Mouse (Mus musculus) limb, embryonic 14.5 days (tissue): ENCODE results near the gene Rbm8a2. TPM values are rescaled to one million over a fixed set of nuclear protein-coding genes. Genes with fewer than 3 reads are reported as not detected.
"Not testable (repeated sequence)": the region's sequence is repeated elsewhere in the genome, so short reads cannot be mapped to it uniquely, and the experiment has no call there.

Source experiments
- ATAC-seq: fragments of 200-750 bp; cut with Nextera tagmentation; 2 replicates; pipeline ENCODE4 v1.8.0; 2017; ENCODE audit warnings: low read depth, moderate number of reproducible peaks, moderate TSS enrichment; ENCODE audit not compliant: low FRiP score
- DNase-seq: peaks from one replicate; pipeline ENCODE4 v3.0.0-alpha.2; 2015; ENCODE audit warnings: low spot score
- H3K27ac ChIP-seq: fragments of 300-500 bp; sonication (generic); replicated peaks from 2 replicates; pipeline ENCODE4 v1.5.1; 2014; ENCODE audit warnings: low read depth, mild to moderate bottlenecking, low read length, moderate library complexity, mixed read lengths
- H3K27me3 ChIP-seq: fragments of 300-500 bp; sonication (generic); 2 replicates; pipeline ENCODE4 v1.6.1; 2014; ENCODE audit warnings: low read length, mixed read lengths; ENCODE audit not compliant: control insufficient read depth, insufficient read depth
- H3K36me3 ChIP-seq: fragments of 300-500 bp; sonication (generic); 2 replicates; pipeline ENCODE4 v1.6.1; 2014; ENCODE audit warnings: mild to moderate bottlenecking, low read length, moderate library complexity, mixed read lengths; ENCODE audit not compliant: control insufficient read depth, insufficient read depth
- H3K4me1 ChIP-seq: fragments of 300-500 bp; sonication (generic); 2 replicates; pipeline ENCODE4 v1.6.1; 2014; ENCODE audit warnings: antibody characterized with exemption, low read length, mixed read lengths; ENCODE audit not compliant: control insufficient read depth, insufficient read depth
- H3K4me2 ChIP-seq: fragments of 300-500 bp; sonication (generic); replicated peaks from 2 replicates; pipeline ENCODE4 v1.6.1; 2014; ENCODE audit warnings: low read depth, mild to moderate bottlenecking, low read length, moderate library complexity; ENCODE audit not compliant: severe bottlenecking
- H3K4me3 ChIP-seq: fragments of 300-500 bp; sonication (generic); replicated peaks from 2 replicates; pipeline ENCODE4 v1.5.1; 2014; ENCODE audit warnings: low read length
- H3K9ac ChIP-seq: fragments of 300-500 bp; sonication (generic); 2 replicates; pipeline ENCODE4 v1.6.1; 2014; ENCODE audit warnings: mild to moderate bottlenecking, low read depth, low read length, moderate library complexity; ENCODE audit not compliant: severe bottlenecking
- H3K9me3 ChIP-seq: fragments of 300-500 bp; sonication (generic); 2 replicates; pipeline ENCODE4 v1.6.1; 2016; ENCODE audit warnings: low read length; ENCODE audit not compliant: control insufficient read depth
- POLR2A ChIP-seq: fragments of 200-500 bp; IDR thresholded peaks from 2 replicates; pipeline ENCODE4 v1.8.0; 2012; ENCODE audit warnings: inconsistent platforms, mild to moderate bottlenecking, moderate library complexity, borderline replicate concordance; ENCODE audit not compliant: insufficient read depth, insufficient read length; ENCODE audit errors: extremely low read depth
- WGBS: fragments of 180-500 bp; shearing (Covaris S2); extraction: QIAGEN DNeasy Blood & Tissue Kit; methylation state at CpG from one replicate; pipeline ENCODE4 v1.1.7; 2014; 5-methylcytosine and 5-hydroxymethylcytosine counted together
- polyA plus RNA-seq, 2 experiments: library from polyadenylated mRNA; depleted of rRNA in 1 of 2; stranded (reverse) in 1 of 2; unstranded in 1 of 2; fragments of >200 nt; fragmentation: Nextera tagmentation in 1 of 2; extraction: Ambion mirVana in 1 of 2; gene quantifications; 2 replicates each; pipeline versions ENCODE4 v1.2.1 to v1.2.3; 2012 to 2014

The Rbm8a2 gene
- 0.13 TPM in 1 of 2 replicates, not detected in the other for polyA plus RNA-seq (2012; rRNA removed)
- polyA plus RNA-seq (2014; fragmentation: Nextera tagmentation; extraction: Ambion mirVana), result 0.37 and 0.70 TPM in 2 replicates

DNA sequence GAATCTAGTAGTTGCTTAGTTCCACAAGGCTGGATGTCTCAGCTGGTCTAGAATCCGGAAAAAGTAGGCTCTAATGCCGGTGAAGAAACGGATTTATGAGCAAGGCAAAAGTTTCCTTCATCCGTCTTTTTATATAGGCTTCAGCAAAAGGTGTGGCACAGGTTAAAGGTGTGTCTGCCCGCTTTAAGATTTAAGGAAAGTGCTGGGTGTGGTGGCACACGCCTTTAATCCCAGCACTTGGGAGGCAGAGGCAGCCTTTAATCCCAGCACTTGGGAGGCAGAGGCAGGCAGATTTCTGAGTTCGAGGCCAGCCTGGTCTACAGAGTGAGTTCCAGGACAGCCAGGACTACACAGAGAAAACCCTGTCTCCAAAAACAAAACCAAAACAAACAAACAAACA is at the start of gene Rbm8a2:
Gene Rbm8a2, minus strand, starts transcription at position 101 of the 400 bp plus-strand sequence.
- H3K36me3 ChIP-seq, H3K27me3 ChIP-seq, H3K4me2 ChIP-seq, H3K4me1 ChIP-seq, H3K9ac ChIP-seq, H3K4me3 ChIP-seq, ATAC-seq, H3K9me3 ChIP-seq, H3K27ac ChIP-seq, DNase-seq: not testable (repeated sequence)
- WGBS, result 94% methylated on average over 7 of the region's 7 CpGs

DNA sequence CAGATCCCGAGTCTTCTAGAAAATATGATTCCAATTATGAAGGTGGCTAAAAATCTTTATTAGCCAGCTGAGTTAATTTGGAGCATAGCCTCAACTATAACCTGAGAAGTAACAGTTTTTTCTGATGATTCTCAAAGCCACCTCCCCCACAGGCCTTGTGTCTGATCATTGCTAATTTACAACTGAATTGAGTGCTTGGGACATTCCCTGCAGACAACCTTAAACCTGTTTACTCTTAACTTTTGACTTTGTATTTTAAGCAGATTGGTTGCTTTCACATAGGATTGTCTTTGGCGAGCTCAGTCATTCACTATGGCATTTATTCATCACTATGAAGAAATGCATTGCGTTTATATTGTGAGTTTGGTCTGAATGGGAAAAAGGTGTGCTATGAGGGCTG is 49.5 kb upstream of the Rbm8a2 start:
- Histone ChIP-seq H3K4me3 (no peak overlapping the region), H3K4me2 (no peak overlapping the region), H3K9ac (no peak overlapping the region), H3K27ac (no peak overlapping the region), H3K36me3 (no peaks in the 10 kb centered on the region), H3K27me3 (no peaks in the 10 kb centered on the region), H3K9me3 (no peaks in the 10 kb centered on the region), H3K4me1 (no peaks in the 10 kb centered on the region)
- no peak for DNase-seq
- TF ChIP-seq POLR2A, result no peak
- 55% methylated on average over 3 of the region's 3 CpGs for WGBS
- ATAC-seq, result no peak

DNA sequence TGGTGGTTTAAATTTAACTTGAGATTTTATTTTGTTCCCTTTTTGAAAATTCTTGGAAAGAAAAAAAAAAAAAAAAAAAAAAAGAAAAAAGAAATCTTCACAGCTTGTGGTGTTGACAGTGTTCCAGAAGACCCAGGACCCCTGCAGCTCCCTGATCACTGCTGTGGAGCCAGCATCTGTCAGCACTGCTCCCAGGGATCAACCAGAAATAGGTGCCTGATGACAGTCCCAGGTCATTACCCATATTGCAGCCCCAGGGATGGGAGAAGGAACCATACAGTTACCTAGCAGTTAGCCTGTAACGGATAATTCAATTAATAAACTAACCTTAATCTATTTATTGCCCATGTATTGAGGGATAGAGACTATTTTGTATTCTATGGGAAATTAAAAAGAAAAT is 45.6 kb upstream of the Rbm8a2 start:
- Histone ChIP-seq H3K9me3 (no peaks in the 10 kb centered on the region), H3K4me1 (no peaks in the 10 kb centered on the region), H3K27ac (no peak overlapping the region), H3K4me3 (no peak overlapping the region), H3K36me3 (no peaks in the 10 kb centered on the region), H3K27me3 (no peaks in the 10 kb centered on the region), H3K4me2 (no peak overlapping the region), H3K9ac (no peak overlapping the region)
- no peak for DNase-seq
- 49% methylated on average over 1 of the region's 1 CpGs for WGBS
- no peak for TF ChIP-seq POLR2A
- ATAC-seq, result no peak

DNA sequence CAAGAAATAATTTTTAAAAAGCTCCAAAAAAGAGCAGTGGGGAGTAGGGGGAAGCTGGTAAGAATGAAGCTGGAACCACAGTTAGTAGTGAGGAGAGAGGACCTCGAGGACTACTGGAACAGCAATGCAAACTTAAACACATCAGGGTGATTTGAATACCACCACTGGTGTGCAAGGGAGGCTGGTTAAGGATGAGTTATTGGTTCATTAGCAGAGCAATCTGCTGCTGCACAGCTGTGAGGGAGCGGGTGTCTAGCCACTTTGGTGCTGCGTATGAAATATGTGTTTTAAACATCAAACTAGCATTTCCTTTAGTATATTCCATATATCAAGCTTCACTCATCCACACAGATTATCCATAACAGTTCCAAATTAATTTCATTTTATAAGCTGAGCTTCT is 39.6 kb upstream of the Rbm8a2 start:
- 83% methylated on average over 3 of the region's 3 CpGs for WGBS
- Histone ChIP-seq H3K36me3 (no peaks in the 10 kb centered on the region), H3K27ac (no peak overlapping the region), H3K27me3 (no peaks in the 10 kb centered on the region), H3K4me1 (no peaks in the 10 kb centered on the region), H3K4me3 (no peak overlapping the region), H3K9ac (no peak overlapping the region), H3K9me3 (no peaks in the 10 kb centered on the region), H3K4me2 (no peak overlapping the region)
- TF ChIP-seq POLR2A, result no peak
- ATAC-seq (no peak), DNase-seq (no peak)

DNA sequence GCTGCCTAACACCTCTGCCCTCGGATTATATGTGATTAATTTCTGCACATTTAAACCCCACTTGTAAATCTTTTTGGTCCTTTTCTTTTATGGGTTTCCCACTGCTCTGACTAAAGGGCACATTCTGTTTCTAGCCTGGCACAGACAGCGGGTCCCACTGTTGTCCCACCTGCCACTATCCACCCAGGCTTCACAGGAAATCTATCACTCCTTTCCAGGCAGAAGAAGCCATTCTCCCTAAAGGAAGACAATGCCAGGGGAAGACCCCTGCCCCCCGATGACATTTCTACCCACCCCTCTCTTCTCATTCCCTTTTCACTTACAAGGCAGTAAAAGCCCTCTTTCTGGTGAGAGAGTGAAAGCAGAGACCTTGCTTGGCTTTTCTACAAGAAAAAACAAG is 37.2 kb upstream of the Rbm8a2 start:
- ATAC-seq (no peak), DNase-seq (no peak)
- no peak overlapping the region for H3K27ac ChIP-seq
- no peak overlapping the region for H3K4me3 ChIP-seq
- no peaks in the 10 kb centered on the region for H3K27me3 ChIP-seq
- H3K9me3 ChIP-seq, result no peaks in the 10 kb centered on the region
- H3K9ac ChIP-seq, result no peak overlapping the region
- no peaks in the 10 kb centered on the region for H3K4me1 ChIP-seq
- H3K4me2 ChIP-seq, result no peak overlapping the region
- H3K36me3 ChIP-seq, result no peaks in the 10 kb centered on the region
- TF ChIP-seq POLR2A, result no peak
- 47% methylated on average over 3 of the region's 3 CpGs for WGBS
